Mouse (Mus musculus) CH12.LX (cell line): Measurements from ENCODE around the gene Fam162a. TPM values are rescaled to one million over a fixed set of nuclear protein-coding genes. Genes with fewer than 3 reads are reported as not detected.

Experiments
- DNase-seq: peaks from one replicate; pipeline ENCODE4 v3.0.0-alpha.2; 2013; ENCODE audit errors: extremely low read depth
- H3K27ac ChIP-seq: 2 replicates; pipeline ENCODE4 v1.5.1; 2012; ENCODE audit warnings: low read depth, mild to moderate bottlenecking, control low read depth, moderate library complexity; ENCODE audit not compliant: insufficient read depth
- H3K27me3 ChIP-seq: replicated peaks from 2 replicates; pipeline ENCODE3; 2012; ENCODE audit warnings: inconsistent platforms
- H3K36me3 ChIP-seq, 2 experiments: replicated peaks in 1 of 2; 2 replicates each; pipeline versions ENCODE3 to v1.6.1; 2012; ENCODE audit warnings: inconsistent platforms in 1 of 2, low read length in 1 of 2, mild to moderate bottlenecking in 1 of 2, mixed read lengths in 1 of 2, moderate library complexity in 1 of 2; ENCODE audit not compliant: control insufficient read depth in 1 of 2, insufficient read depth in 1 of 2
- H3K4me1 ChIP-seq, 2 experiments: 2 replicates each; pipeline ENCODE4 v1.6.1; 2012; ENCODE audit warnings: inconsistent platforms in 1 of 2, moderate library complexity in 1 of 2; ENCODE audit not compliant: insufficient read depth in 2 of 2, control insufficient read depth in 1 of 2
- H3K4me2 ChIP-seq: 2 replicates; pipeline ENCODE4 v1.6.1; 2012; ENCODE audit warnings: low read depth, mild to moderate bottlenecking, control low read depth; ENCODE audit not compliant: poor library complexity, insufficient read depth, severe bottlenecking
- H3K4me3 ChIP-seq, 3 experiments: fragments of 150-350 bp in 1 of 3; sonication (generic) in 1 of 3; replicated peaks in 1 of 3; 2 replicates each; pipeline versions ENCODE3 to v1.5.1; 2011 to 2012; ENCODE audit warnings: low read depth in 2 of 3, low read length in 2 of 3, mild to moderate bottlenecking in 2 of 3, moderate library complexity in 2 of 3, control low read depth in 1 of 3, improper control_type of control experiment in 1 of 3, inconsistent platforms in 1 of 3, mixed read lengths in 1 of 3; ENCODE audit not compliant: poor library complexity in 1 of 3
- H3K79me2 ChIP-seq: replicated peaks from 2 replicates; pipeline ENCODE4 v1.6.1; 2012; ENCODE audit warnings: mild to moderate bottlenecking, moderate library complexity; ENCODE audit not compliant: control insufficient read depth, poor library complexity, insufficient read depth, severe bottlenecking; ENCODE audit errors: extremely low read depth
- H3K9ac ChIP-seq: 2 replicates; pipeline ENCODE4 v1.6.1; 2012; ENCODE audit warnings: low read depth, mild to moderate bottlenecking, control low read depth, moderate library complexity; ENCODE audit not compliant: insufficient read depth
- H3K9me3 ChIP-seq: replicated peaks from 2 replicates; pipeline ENCODE3; 2012; ENCODE audit warnings: low read length, inconsistent platforms, mixed read lengths
- BHLHE40 ChIP-seq: IDR thresholded peaks from 2 replicates; pipeline ENCODE4 v1.6.1; 2011; ENCODE audit warnings: mild to moderate bottlenecking, low read depth, low read length, improper control_type of control experiment
- CHD1 ChIP-seq: IDR thresholded peaks from 2 replicates; pipeline ENCODE4 v1.6.1; 2012; ENCODE audit warnings: low read depth, low read length, improper control_type of control experiment, inconsistent platforms
- CHD2 ChIP-seq: IDR thresholded peaks from 2 replicates; pipeline ENCODE4 v1.6.1; 2011; ENCODE audit warnings: low read length, improper control_type of control experiment
- E2F4 ChIP-seq: IDR thresholded peaks from 2 replicates; pipeline ENCODE4 v1.6.1; 2011; ENCODE audit warnings: low read depth, low read length, improper control_type of control experiment; ENCODE audit not compliant: insufficient replicate concordance
- ELF1 ChIP-seq: IDR thresholded peaks from 2 replicates; pipeline ENCODE4 v1.6.1; 2014; ENCODE audit warnings: low read depth, mild to moderate bottlenecking, inconsistent platforms, low read length, improper control_type of control experiment
- EP300 ChIP-seq: IDR thresholded peaks from 2 replicates; pipeline ENCODE4 v1.6.1; 2011; ENCODE audit warnings: low read length, improper control_type of control experiment
- GABPA ChIP-seq: IDR thresholded peaks from 2 replicates; pipeline ENCODE4 v1.6.1; 2012; ENCODE audit warnings: low read depth, low read length, improper control_type of control experiment, inconsistent platforms; ENCODE audit not compliant: insufficient replicate concordance
- HCFC1 ChIP-seq: IDR thresholded peaks from 2 replicates; pipeline ENCODE4 v1.6.1; 2012; ENCODE audit warnings: low read depth, mild to moderate bottlenecking, inconsistent platforms, low read length, improper control_type of control experiment
- JUN ChIP-seq: IDR thresholded peaks from 2 replicates; pipeline ENCODE4 v1.6.1; 2011; ENCODE audit warnings: low read depth, mild to moderate bottlenecking, low read length, improper control_type of control experiment, moderate library complexity; ENCODE audit not compliant: insufficient read depth
- MAFK ChIP-seq: IDR thresholded peaks from 2 replicates; pipeline ENCODE4 v1.6.1; 2011; ENCODE audit warnings: low read length, improper control_type of control experiment; ENCODE audit not compliant: insufficient replicate concordance
- MAZ ChIP-seq: IDR thresholded peaks from 2 replicates; pipeline ENCODE4 v1.6.1; 2012; ENCODE audit warnings: low read depth, mild to moderate bottlenecking, inconsistent platforms, low read length, improper control_type of control experiment, moderate library complexity
- MEF2A ChIP-seq: IDR thresholded peaks from 2 replicates; pipeline ENCODE4 v1.6.1; 2014; ENCODE audit warnings: low read depth, mild to moderate bottlenecking, inconsistent platforms, low read length, improper control_type of control experiment, borderline replicate concordance
- MYC ChIP-seq: IDR thresholded peaks from 2 replicates; pipeline ENCODE4 v1.6.1; 2011; ENCODE audit warnings: low read depth, mild to moderate bottlenecking, improper control_type of control experiment, low read length
- NELFE ChIP-seq: IDR thresholded peaks from 2 replicates; pipeline ENCODE4 v1.6.1; 2011; ENCODE audit warnings: low read depth, low read length, improper control_type of control experiment
- NRF1 ChIP-seq: IDR thresholded peaks from 2 replicates; pipeline ENCODE4 v1.6.1; 2014; ENCODE audit warnings: low read depth, mild to moderate bottlenecking, inconsistent platforms, low read length, improper control_type of control experiment, moderate library complexity
- POLR2AphosphoS2 ChIP-seq: IDR thresholded peaks from 2 replicates; pipeline ENCODE4 v1.6.1; 2011; ENCODE audit warnings: low read depth, low read length, improper control_type of control experiment
- RAD21 ChIP-seq: IDR thresholded peaks from 2 replicates; pipeline ENCODE4 v1.6.1; 2011; ENCODE audit warnings: low read depth, mild to moderate bottlenecking, low read length, improper control_type of control experiment, moderate library complexity
- RCOR1 ChIP-seq: conservative IDR thresholded peaks from 2 replicates; pipeline ENCODE4 v1.6.1; 2012; ENCODE audit warnings: low read depth, mild to moderate bottlenecking, inconsistent platforms, low read length, improper control_type of control experiment
- SIN3A ChIP-seq: IDR thresholded peaks from 2 replicates; pipeline ENCODE4 v1.6.1; 2012; ENCODE audit warnings: low read length, improper control_type of control experiment, inconsistent platforms
- SMC3 ChIP-seq: IDR thresholded peaks from 2 replicates; pipeline ENCODE4 v1.6.1; 2011; ENCODE audit warnings: low read depth, low read length, improper control_type of control experiment
- TBP ChIP-seq: conservative IDR thresholded peaks from 2 replicates; pipeline ENCODE4 v1.6.1; 2011; ENCODE audit warnings: low read depth, low read length, improper control_type of control experiment
- USF2 ChIP-seq: conservative IDR thresholded peaks from 2 replicates; pipeline ENCODE4 v1.6.1; 2011; ENCODE audit warnings: low read depth, low read length, improper control_type of control experiment
- ZC3H11A ChIP-seq: IDR thresholded peaks from 2 replicates; pipeline ENCODE4 v1.6.1; 2012; ENCODE audit warnings: low read depth, mild to moderate bottlenecking, inconsistent platforms, low read length, improper control_type of control experiment
- ZMIZ1 ChIP-seq: IDR thresholded peaks from 2 replicates; pipeline ENCODE4 v1.6.1; 2012; ENCODE audit warnings: low read depth, mild to moderate bottlenecking, inconsistent platforms, low read length, improper control_type of control experiment
- dilution Hi-C: fragments of 300-500 bp; cut with MboI; formaldehyde crosslinking; loops from 2 replicates; pipeline ENCODE4 v1.14.3; 2020; ENCODE audit warnings: low sequenced_read_pairs; ENCODE audit not compliant: extremely low pct_unique_long_range_greater_than_20kb, extremely low pct_ligation_motif_present
- in situ Hi-C: fragments of 300-500 bp; cut with MboI; formaldehyde crosslinking; loops from 3 replicates; pipeline ENCODE4 v1.14.3; 2019; ENCODE audit warnings: low sequenced_read_pairs, low pct_ligation_motif_present, low pct_unique_long_range_greater_than_20kb, mixed read lengths
- polyA plus RNA-seq: library from polyadenylated mRNA; unstranded; fragments of >175 nt; gene quantifications from 2 replicates; pipeline ENCODE4 v1.2.1, GENCODE M21; 2012; ENCODE audit warnings: low read depth; ENCODE audit not compliant: insufficient read length
- total RNA-seq, 2 experiments: library from RNA; depleted of rRNA; stranded (reverse); fragments of 300-350 nt in 1 of 2; fragments of >200 nt in 1 of 2; gene quantifications; 2 replicates each; pipeline ENCODE4 v1.2.3; 2012 to 2014

Gene Fam162a
- total and polyA plus RNA-seq, 3 experiments, result 172 to 419 (median 369) TPM

GRCm38 (mm10) chr16:36068356-36068755 lies 3.0 kb downstream of the Fam162a start:
- TF ChIP-seq CHD2 (no peak), MAZ (no peak), MEF2A (no peak), NELFE (no peak), POLR2AphosphoS2 (no peak), TBP (no peak), BHLHE40 (no peak), JUN (no peak), RAD21 (no peak), HCFC1 (no peak), ZC3H11A (no peak), NRF1 (no peak), USF2 (no peak), E2F4 (no peak), GABPA (no peak)
- peak; percentile 24 for DNase-seq
- no peak overlapping the region for H3K4me2 ChIP-seq
- in situ Hi-C loops, result no loop called here
- no peak overlapping the region for H3K9ac ChIP-seq
- H3K9me3 ChIP-seq, result no peaks in the 10 kb centered on the region
- peaks cover 0 to 46% of the 10 kb centered on the region in 2 experiments for H3K36me3 ChIP-seq
- no peak overlapping the region for H3K27ac ChIP-seq
- no peaks in the 10 kb centered on the region for H3K27me3 ChIP-seq
- peaks cover 22% of the 10 kb centered on the region for H3K79me2 ChIP-seq
- dilution Hi-C loops, result no loop called here
- peaks cover 9 to 37% of the 10 kb centered on the region in 2 experiments for H3K4me1 ChIP-seq
- no peak overlapping the region for H3K4me3 ChIP-seq

GRCm38 (mm10) chr16:36067694-36068093 lies 3.7 kb downstream of the Fam162a start:
- H3K9me3 ChIP-seq, result no peaks in the 10 kb centered on the region
- dilution Hi-C loops (no loop called here), in situ Hi-C loops (no loop called here)
- H3K4me2 ChIP-seq, result no peak overlapping the region
- no peaks in the 10 kb centered on the region for H3K27me3 ChIP-seq
- peaks cover 0 to 52% of the 10 kb centered on the region in 2 experiments for H3K36me3 ChIP-seq
- H3K4me3 ChIP-seq, result no peak overlapping the region
- H3K27ac ChIP-seq, result no peak overlapping the region
- peaks cover 9 to 30% of the 10 kb centered on the region in 2 experiments for H3K4me1 ChIP-seq
- no peak for DNase-seq
- TF ChIP-seq MEF2A, result no peak
- no peak for TF ChIP-seq SMC3
- no peak for TF ChIP-seq MAFK
- TF ChIP-seq SIN3A, result no peak; the same call in 1 of the 2 replicates
- 0 out of 2 replicates have a peak, but pooled peaks have one; percentile 34 for TF ChIP-seq ELF1
- no peak for TF ChIP-seq RAD21
- TF ChIP-seq CHD1, result no peak
- no peak for TF ChIP-seq MYC
- TF ChIP-seq USF2, result no peak
- no peak for TF ChIP-seq BHLHE40
- TF ChIP-seq EP300, result no peak
- TF ChIP-seq ZMIZ1, result no peak
- no peak for TF ChIP-seq CHD2
- TF ChIP-seq ZC3H11A, result no peak
- TF ChIP-seq RCOR1, result 0 out of 2 replicates have a peak, but pooled peaks have one; percentile 49
- peaks cover 19% of the 10 kb centered on the region for H3K79me2 ChIP-seq
- no peak overlapping the region for H3K9ac ChIP-seq
